Mouse (Mus musculus): ENCODE measurements around the gene Ccdc85b. TPM values are rescaled to one million over a fixed set of nuclear protein-coding genes. Genes with fewer than 3 reads are reported as not detected.

Ccdc85b gene
- polyA plus RNA-seq, 1 experiment from 2014 or later = 1.6 TPM

DNA sequence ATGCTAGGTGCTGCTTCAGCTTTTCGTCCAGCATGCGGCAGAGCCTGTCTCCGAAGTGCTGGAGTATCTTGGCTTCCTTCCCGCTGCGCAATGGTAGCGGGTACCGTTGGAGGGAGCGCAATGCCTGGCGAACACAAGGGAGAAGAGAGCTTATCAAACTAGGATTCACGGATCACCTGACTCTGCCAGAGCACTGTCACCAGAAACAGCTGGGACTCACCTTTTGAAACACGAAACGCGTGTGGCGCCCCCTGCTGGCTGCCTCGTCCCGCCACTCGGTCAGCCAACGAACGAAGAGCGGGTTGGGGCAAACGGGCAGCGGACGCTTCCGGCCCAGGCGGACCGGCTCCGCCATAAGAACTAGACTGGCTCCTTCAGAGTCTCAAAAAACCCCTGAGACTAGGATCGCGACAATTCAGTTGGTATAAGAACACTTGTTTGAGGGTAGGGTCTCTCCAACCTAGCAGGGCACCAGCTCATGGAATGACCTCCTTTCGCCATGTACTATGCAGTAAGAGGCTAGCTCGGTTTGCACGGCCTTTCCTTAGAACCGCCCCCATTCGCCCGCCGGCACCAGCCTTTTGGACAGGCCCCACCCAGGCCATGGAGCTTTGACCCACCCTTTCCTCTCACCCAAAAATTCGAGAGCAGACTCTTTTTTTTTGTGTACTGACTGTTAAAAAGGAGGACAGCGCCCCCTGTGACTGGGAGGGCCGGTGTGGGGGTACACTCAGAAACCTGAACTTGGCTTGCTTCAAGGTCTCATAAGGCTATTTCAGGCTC is 30.3 kb upstream of the Ccdc85b start, which contains the start of gene Mus81:
Gene Mus81, minus strand, starts transcription at position 635 of the 783 bp plus-strand sequence.
- peak; percentile 73 for ATAC-seq
- WGBS (ENCODE audit: insufficient replicate concordance) = under 1% methylated on average over 39 of the region's 39 CpGs
- H3K4me2 ChIP-seq (ENCODE audit: low read depth, low read length) = peak within 1 kb of the TSS; percentile 79
- no peaks in the 10 kb centered on the region for H3K9me3 ChIP-seq (ENCODE audit: low read length)
- peak; percentile 96 for DNase-seq
- peaks cover 31% of the 10 kb centered on the region for H3K4me1 ChIP-seq (ENCODE audit: insufficient read depth)
- peaks cover 24% of the 10 kb centered on the region for H3K36me3 ChIP-seq (replicated peaks; ENCODE audit: insufficient read depth, low read length)
- H3K27me3 ChIP-seq (ENCODE audit: insufficient read depth, low read length) = no peaks in the 10 kb centered on the region
- TF ChIP-seq EP300 (IDR thresholded peaks at IDR 0.05; ENCODE audit: low read depth) (peak; percentile 65; the same call in 1 of the 2 replicates), CTCF (IDR thresholded peaks at IDR 0.05; ENCODE audit: low read depth) (peak; percentile 96)
- H3K4me3 ChIP-seq (ENCODE audit: low read depth, low read length) = peak within 1 kb of the TSS; percentile 48
- peak within 1 kb of the TSS; percentile 99 for H3K27ac ChIP-seq (ENCODE audit: low read depth)
- peak within 1 kb of the TSS; percentile 56 for H3K9ac ChIP-seq (replicated peaks)

- Histone ChIP-seq H3K27me3 (ENCODE audit: insufficient read depth, low read length) (no peaks in the 10 kb centered on the region), H3K4me2 (ENCODE audit: low read depth, low read length) (peak overlapping the region; percentile 79; the same call in 1 of the 2 replicates), H3K27ac (ENCODE audit: low read depth) (no peak overlapping the region), H3K9me3 (ENCODE audit: low read length) (no peaks in the 10 kb centered on the region), H3K4me1 (ENCODE audit: insufficient read depth) (peaks cover 26% of the 10 kb centered on the region), H3K36me3 (replicated peaks; ENCODE audit: insufficient read depth, low read length) (peaks cover 18% of the 10 kb centered on the region), H3K9ac (replicated peaks) (no peak overlapping the region), H3K4me3 (ENCODE audit: low read depth, low read length) (peak overlapping the region; percentile 48; the same call in 1 of the 2 replicates)
- DNase-seq (no peak), ATAC-seq (no peak)
- 87% methylated on average over 4 of the region's 4 CpGs for WGBS (ENCODE audit: insufficient replicate concordance)
- TF ChIP-seq CTCF (IDR thresholded peaks at IDR 0.05; ENCODE audit: low read depth) = no peak
- TF ChIP-seq EP300 (IDR thresholded peaks at IDR 0.05; ENCODE audit: low read depth) = no peak
These were observed 29.1 kb upstream of the Ccdc85b start for GRCm38 (mm10) chr19:5486771-5487170.

DNA sequence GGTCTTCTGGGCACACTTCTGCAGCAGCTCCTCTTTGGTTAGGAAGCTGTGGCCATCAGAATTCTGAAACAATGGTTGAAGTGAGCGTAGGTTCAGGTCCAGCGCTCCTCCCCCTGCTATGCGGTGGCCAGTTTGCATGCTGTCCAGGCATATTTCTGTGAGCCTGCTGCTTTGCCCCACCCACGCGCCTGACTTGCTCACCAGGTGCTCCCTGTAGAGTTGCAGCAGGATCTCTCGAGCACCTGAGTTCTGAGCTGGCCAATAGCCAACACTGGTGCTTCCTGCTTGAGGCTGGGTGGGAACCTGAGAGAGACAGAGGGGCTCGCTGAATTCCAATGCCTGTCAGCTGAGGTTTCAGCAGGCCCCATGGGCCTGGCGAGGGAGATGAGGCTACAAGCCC is 28.6 kb upstream of the Ccdc85b start:
- H3K4me3 ChIP-seq (ENCODE audit: low read depth, low read length) = no peak overlapping the region
- peaks cover 18% of the 10 kb centered on the region for H3K36me3 ChIP-seq (replicated peaks; ENCODE audit: insufficient read depth, low read length)
- TF ChIP-seq CTCF (IDR thresholded peaks at IDR 0.05; ENCODE audit: low read depth) (no peak), EP300 (IDR thresholded peaks at IDR 0.05; ENCODE audit: low read depth) (no peak)
- ATAC-seq (no peak), DNase-seq (no peak)
- H3K4me1 ChIP-seq (ENCODE audit: insufficient read depth) = peaks cover 24% of the 10 kb centered on the region
- H3K9ac ChIP-seq (replicated peaks) = no peak overlapping the region
- H3K27ac ChIP-seq (ENCODE audit: low read depth) = no peak overlapping the region
- no peaks in the 10 kb centered on the region for H3K27me3 ChIP-seq (ENCODE audit: insufficient read depth, low read length)
- no peaks in the 10 kb centered on the region for H3K9me3 ChIP-seq (ENCODE audit: low read length)
- 88% methylated on average over 8 of the region's 8 CpGs for WGBS (ENCODE audit: insufficient replicate concordance)
- H3K4me2 ChIP-seq (ENCODE audit: low read depth, low read length) = no peak overlapping the region

- 88% methylated on average over 7 of the region's 7 CpGs for WGBS (ENCODE audit: insufficient replicate concordance)
- Histone ChIP-seq H3K9me3 (ENCODE audit: low read length) (no peaks in the 10 kb centered on the region), H3K27me3 (ENCODE audit: insufficient read depth, low read length) (no peaks in the 10 kb centered on the region), H3K4me3 (ENCODE audit: low read depth, low read length) (no peak overlapping the region), H3K36me3 (replicated peaks; ENCODE audit: insufficient read depth, low read length) (peaks cover 18% of the 10 kb centered on the region), H3K4me2 (ENCODE audit: low read depth, low read length) (no peak overlapping the region), H3K9ac (replicated peaks) (no peak overlapping the region), H3K27ac (ENCODE audit: low read depth) (no peak overlapping the region), H3K4me1 (ENCODE audit: insufficient read depth) (peaks cover 24% of the 10 kb centered on the region)
- no peak for TF ChIP-seq CTCF (IDR thresholded peaks at IDR 0.05; ENCODE audit: low read depth)
- no peak for TF ChIP-seq EP300 (IDR thresholded peaks at IDR 0.05; ENCODE audit: low read depth)
- no peak for ATAC-seq
- DNase-seq = no peak
These were observed 28.1 kb upstream of the Ccdc85b start for GRCm38 (mm10) chr19:5485821-5486220.

DNA sequence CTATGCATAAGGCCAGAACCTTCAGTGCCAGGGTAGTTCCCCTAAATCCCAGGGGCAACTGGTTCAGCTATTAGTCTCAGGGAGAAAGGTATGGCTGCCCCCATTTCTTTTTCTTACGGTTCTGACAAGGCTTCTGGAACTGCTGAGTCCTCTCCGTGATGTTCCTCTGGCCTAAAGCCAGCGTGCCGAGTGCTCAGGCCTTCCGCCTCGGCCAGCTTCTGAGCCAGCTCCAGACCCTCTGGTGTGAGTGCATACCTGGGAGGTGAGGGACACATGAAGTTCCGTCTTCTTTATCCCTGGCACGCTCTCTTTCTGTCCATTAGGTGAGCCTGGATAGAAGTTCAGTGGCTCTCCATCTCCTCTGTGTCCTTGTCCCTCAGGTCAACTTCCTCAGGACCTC is 27.7 kb upstream of the Ccdc85b start:
- DNase-seq (no peak), ATAC-seq (no peak)
- Histone ChIP-seq H3K9me3 (ENCODE audit: low read length) (no peaks in the 10 kb centered on the region), H3K27me3 (ENCODE audit: insufficient read depth, low read length) (no peaks in the 10 kb centered on the region), H3K4me1 (ENCODE audit: insufficient read depth) (peaks cover 24% of the 10 kb centered on the region), H3K36me3 (replicated peaks; ENCODE audit: insufficient read depth, low read length) (peaks cover 18% of the 10 kb centered on the region), H3K4me3 (ENCODE audit: low read depth, low read length) (no peak overlapping the region), H3K4me2 (ENCODE audit: low read depth, low read length) (no peak overlapping the region), H3K9ac (replicated peaks) (no peak overlapping the region), H3K27ac (ENCODE audit: low read depth) (no peak overlapping the region)
- 92% methylated on average over 8 of the region's 8 CpGs for WGBS (ENCODE audit: insufficient replicate concordance)
- TF ChIP-seq CTCF (IDR thresholded peaks at IDR 0.05; ENCODE audit: low read depth) (no peak), EP300 (IDR thresholded peaks at IDR 0.05; ENCODE audit: low read depth) (no peak)

GRCm38 (mm10) chr19:5484496-5484895 is 26.8 kb upstream of the Ccdc85b start:
- H3K36me3 ChIP-seq (replicated peaks; ENCODE audit: insufficient read depth, low read length) = peaks cover 18% of the 10 kb centered on the region
- H3K9me3 ChIP-seq (ENCODE audit: low read length) = no peaks in the 10 kb centered on the region
- DNase-seq (no peak), ATAC-seq (no peak)
- no peak for TF ChIP-seq CTCF (IDR thresholded peaks at IDR 0.05; ENCODE audit: low read depth)
- TF ChIP-seq EP300 (IDR thresholded peaks at IDR 0.05; ENCODE audit: low read depth) = no peak
- 86% methylated on average over 5 of the region's 5 CpGs for WGBS (ENCODE audit: insufficient replicate concordance)
- no peak overlapping the region for H3K9ac ChIP-seq (replicated peaks)
- H3K4me2 ChIP-seq (ENCODE audit: low read depth, low read length) = no peak overlapping the region
- H3K4me3 ChIP-seq (ENCODE audit: low read depth, low read length) = no peak overlapping the region
- H3K27ac ChIP-seq (ENCODE audit: low read depth) = no peak overlapping the region
- H3K4me1 ChIP-seq (ENCODE audit: insufficient read depth) = peaks cover 20% of the 10 kb centered on the region
- H3K27me3 ChIP-seq (ENCODE audit: insufficient read depth, low read length) = no peaks in the 10 kb centered on the region
